Mouse (Mus musculus) gonadal fat pad, adult 2 months (tissue): ENCODE data around the gene Sgms1. TPM values are rescaled to one million over a fixed set of nuclear protein-coding genes. Genes with fewer than 3 reads are reported as not detected.

Source experiments
- DNase-seq: peaks from one replicate; pipeline ENCODE4 v3.0.0-alpha.2; 2012; ENCODE audit warnings: low read depth
- polyA plus RNA-seq: library from polyadenylated mRNA; depleted of rRNA; stranded (reverse); fragments of >200 nt; gene quantifications from 2 replicates; pipeline ENCODE4 v1.2.3, GENCODE M21; 2012

Gene Sgms1
- polyA plus RNA-seq, 1 experiment, result 59.5 TPM

- no peak for DNase-seq
These were observed 146.3 kb downstream of the Sgms1 start for GRCm38 (mm10) chr19:32243246-32243645.

- DNase-seq, result peak; percentile 61
These were observed 147.4 kb downstream of the Sgms1 start for GRCm38 (mm10) chr19:32242153-32242552.

- no peak for DNase-seq
These were observed 149.0 kb downstream of the Sgms1 start for GRCm38 (mm10) chr19:32240417-32240990.

GRCm38 (mm10) chr19:32239925-32240324 lies 149.6 kb downstream of the Sgms1 start:
- no peak for DNase-seq

GRCm38 (mm10) chr19:32239459-32239792 lies 150.1 kb downstream of the Sgms1 start:
- DNase-seq, result no peak

GRCm38 (mm10) chr19:32238722-32239458 lies 150.6 kb downstream of the Sgms1 start:
- DNase-seq, result no peak

GRCm38 (mm10) chr19:32237685-32238084 lies 151.8 kb downstream of the Sgms1 start:
- DNase-seq, result no peak

GRCm38 (mm10) chr19:32237173-32237583 lies 152.3 kb downstream of the Sgms1 start:
- no peak for DNase-seq

GRCm38 (mm10) chr19:32234717-32235434 lies 154.6 kb downstream of the Sgms1 start:
- no peak for DNase-seq

GRCm38 (mm10) chr19:32231292-32231691 lies 158.2 kb downstream of the Sgms1 start:
- no peak for DNase-seq

GRCm38 (mm10) chr19:32230798-32231197 lies 158.7 kb downstream of the Sgms1 start:
- DNase-seq, result no peak

GRCm38 (mm10) chr19:32230301-32230700 lies 159.2 kb downstream of the Sgms1 start:
- DNase-seq, result no peak

GRCm38 (mm10) chr19:32229776-32230175 lies 159.7 kb downstream of the Sgms1 start:
- no peak for DNase-seq

GRCm38 (mm10) chr19:32227175-32227574 lies 162.3 kb downstream of the Sgms1 start:
- no peak for DNase-seq

GRCm38 (mm10) chr19:32225097-32225490 lies 164.4 kb downstream of the Sgms1 start:
- no peak for DNase-seq

- DNase-seq, result no peak
These were observed 165.0 kb downstream of the Sgms1 start for GRCm38 (mm10) chr19:32224318-32225096.

- DNase-seq, result no peak
These were observed 165.8 kb downstream of the Sgms1 start for GRCm38 (mm10) chr19:32223751-32224174.

GRCm38 (mm10) chr19:32222083-32222482 lies 167.4 kb downstream of the Sgms1 start:
- DNase-seq, result no peak

- DNase-seq, result no peak
These were observed 168.5 kb downstream of the Sgms1 start for GRCm38 (mm10) chr19:32220991-32221390.

- DNase-seq, result no peak
These were observed 172.8 kb downstream of the Sgms1 start for GRCm38 (mm10) chr19:32216710-32217109.

GRCm38 (mm10) chr19:32214905-32215806 lies 174.4 kb downstream of the Sgms1 start:
- DNase-seq, result no peak
